Mouse (Mus musculus) brain, adult 2 months (tissue): ENCODE data around the gene Tmem50b.
A peak's percentile ranks its signal among the peaks of the same experiment; 100 is the strongest.

Source experiments
- DNase-seq: peaks from one replicate; pipeline ENCODE4 v3.0.0; 2011; ENCODE audit warnings: low read depth, low spot score

Gene Tmem50b

GRCm38 (mm10) chr16:91609501-91610245 is 12.1 kb upstream of the Tmem50b start:
- peak; percentile 49 for DNase-seq

- DNase-seq = peak; percentile 49
These were observed 9.4 kb upstream of the Tmem50b start for GRCm38 (mm10) chr16:91606958-91607357.

DNA sequence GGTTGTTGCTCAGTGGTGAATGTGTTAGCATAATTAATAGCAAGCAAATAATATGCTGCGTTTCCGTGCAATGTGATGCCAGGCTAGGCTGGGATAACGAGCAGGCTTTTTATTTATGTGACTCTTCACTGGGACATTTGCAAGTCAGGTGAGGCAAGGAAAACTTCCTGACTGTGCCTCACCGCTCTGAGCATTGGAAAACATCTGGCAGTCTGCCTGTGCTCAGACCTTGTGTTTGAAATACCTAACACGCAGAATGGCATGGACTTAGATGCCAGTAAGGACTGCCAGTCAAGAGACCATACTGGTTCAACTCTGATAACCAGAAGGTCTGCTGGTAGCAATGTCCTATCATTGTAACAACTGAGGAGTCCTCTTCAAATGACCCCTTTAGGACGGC is 7.6 kb upstream of the Tmem50b start:
- DNase-seq = no peak

DNA sequence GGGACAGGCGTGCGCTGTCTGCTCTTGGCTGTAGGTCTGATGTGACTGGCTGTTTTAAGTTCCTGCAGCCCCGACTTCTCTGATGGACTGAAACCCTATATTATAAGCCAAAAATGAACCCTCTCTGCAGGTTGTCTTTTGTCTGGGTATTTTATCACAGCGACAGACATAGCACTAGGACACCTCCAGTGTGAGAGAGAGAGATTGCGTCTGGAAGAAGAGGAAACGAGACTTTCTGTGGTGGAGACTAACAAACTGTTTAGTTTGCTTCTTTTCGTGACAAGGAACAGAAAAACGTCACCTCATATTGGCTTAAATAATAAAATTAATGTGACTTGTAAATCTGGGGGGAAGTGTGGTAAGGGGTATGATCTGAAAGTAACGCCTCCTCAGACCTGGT is 4.1 kb upstream of the Tmem50b start:
- DNase-seq = no peak

DNA sequence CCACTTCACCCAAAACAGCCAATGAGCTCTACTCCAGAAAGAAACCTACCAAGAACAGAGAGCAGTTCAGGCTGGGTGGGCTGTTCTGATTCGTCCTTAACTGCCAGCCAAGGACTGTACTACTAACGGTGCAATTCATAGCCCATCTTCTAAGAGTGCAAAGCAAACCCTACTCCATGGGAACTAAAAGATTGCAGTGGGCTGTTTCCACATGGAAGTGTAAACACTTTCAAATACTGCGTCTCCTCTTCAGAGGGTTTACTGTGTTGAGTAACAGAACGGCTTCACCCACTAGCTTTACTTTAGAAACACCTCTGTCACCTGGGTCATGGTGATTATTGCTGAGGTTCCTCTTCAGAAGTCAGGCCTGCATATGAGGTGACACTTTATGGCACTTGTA is 3.5 kb upstream of the Tmem50b start:
- no peak for DNase-seq

GRCm38 (mm10) chr16:91599242-91599641 is 1.6 kb upstream of the Tmem50b start:
- DNase-seq = no peak

- peak; percentile 48 for DNase-seq
These were observed 575 bp downstream of the Tmem50b start for GRCm38 (mm10) chr16:91596779-91597671.

DNA sequence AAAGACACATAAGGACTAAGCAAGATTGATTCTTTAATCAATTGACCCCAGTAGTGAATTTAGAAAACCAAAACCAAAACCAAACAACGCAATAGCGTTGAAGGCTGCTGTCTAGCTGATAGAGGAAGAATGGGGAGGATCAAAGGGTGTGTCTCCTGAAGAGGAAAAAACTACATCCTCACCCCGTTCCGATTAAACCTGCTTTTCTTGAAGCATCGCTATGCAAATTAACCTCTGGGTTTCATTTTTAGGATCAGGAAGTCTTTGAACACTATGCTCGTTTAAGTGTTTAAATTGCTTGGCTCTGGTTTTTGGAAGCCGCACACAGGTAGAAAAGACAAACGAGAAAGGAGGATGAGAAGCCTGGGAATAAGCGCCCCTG is 1.2 kb downstream of the Tmem50b start:
- no peak for DNase-seq

DNA sequence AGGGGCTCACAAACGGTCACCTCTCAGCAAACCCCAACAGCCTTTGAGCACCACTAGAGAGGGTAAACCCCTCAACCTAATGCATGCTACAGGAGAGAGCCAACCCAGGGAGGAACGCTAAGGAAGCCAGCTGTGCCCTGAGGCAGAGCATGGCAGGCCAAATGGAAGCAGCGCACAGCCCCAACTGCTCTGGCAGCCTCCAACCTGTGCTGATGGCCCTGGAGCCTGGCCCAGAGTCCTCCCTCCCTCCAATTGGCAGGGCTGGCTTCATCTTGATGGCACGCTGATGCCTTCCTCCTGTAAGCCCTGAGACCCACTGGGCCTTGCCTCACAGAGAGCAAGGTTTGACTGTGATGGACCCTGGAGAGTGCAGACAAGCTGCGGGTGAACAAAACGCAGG is 2.5 kb downstream of the Tmem50b start:
- DNase-seq = peak; percentile 81

- no peak for DNase-seq
These were observed 4.3 kb downstream of the Tmem50b start for GRCm38 (mm10) chr16:91593262-91593661.

DNA sequence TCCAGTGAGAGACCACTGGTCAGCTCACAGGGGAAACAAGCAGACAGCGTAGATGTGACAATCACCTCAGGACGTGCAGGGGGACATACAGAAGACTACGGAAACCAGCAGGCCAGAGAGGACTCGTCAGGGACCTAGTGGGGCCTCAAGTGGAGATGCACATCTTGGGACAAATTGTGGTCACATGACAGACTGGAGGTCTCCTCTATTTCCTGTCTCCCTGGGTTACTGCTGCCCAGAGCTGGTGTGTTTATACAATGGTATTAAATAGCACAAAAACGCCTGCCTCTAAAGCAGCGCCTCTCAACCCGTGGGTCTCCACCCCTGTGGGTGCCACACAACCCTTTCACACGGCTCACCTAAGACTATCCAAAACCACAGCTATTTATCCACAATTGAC is 5.4 kb downstream of the Tmem50b start:
- no peak for DNase-seq

DNA sequence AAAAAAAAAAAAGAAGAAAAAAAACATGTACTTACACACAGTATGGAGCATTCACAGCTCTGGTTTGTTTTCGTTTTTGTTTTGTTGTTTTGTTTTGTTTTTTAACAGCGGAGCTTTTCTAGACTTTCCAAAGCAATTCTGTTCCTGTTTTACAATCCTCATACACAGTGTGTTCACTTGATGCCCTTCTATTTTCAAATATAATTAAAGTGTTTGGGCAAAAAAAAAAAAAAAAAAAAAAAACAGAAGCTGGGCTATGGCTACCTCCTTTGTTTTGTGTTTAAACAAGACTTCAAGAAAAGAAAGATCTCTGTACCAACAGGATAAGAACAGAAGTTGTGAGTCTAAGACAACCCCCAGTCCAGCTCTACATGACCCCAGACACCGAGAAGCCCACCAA is 8.9 kb downstream of the Tmem50b start:
- DNase-seq = no peak

GRCm38 (mm10) chr16:91587730-91588453 is 9.7 kb downstream of the Tmem50b start:
- no peak for DNase-seq

DNA sequence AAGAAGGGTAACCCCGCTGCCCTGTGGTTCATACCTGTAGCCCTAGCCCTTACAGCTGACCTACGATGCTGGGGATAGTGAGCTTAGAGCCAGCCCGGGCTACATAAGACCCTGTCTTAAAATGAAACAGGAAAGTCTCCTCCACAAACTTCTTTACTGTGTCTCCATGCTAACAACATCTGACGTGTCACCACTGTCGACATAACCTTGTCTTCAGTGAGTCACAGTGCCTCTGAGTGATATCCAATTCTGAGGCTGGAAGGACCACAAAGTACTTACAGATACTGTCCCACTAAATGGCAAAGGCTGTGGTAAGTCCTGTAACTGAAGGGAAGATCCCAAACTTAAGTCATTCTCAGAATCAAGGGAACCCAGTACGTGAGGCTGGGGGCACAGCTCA is 11.4 kb downstream of the Tmem50b start:
- no peak for DNase-seq

GRCm38 (mm10) chr16:91585617-91586016 is 12.0 kb downstream of the Tmem50b start:
- DNase-seq = no peak

- peak; percentile 49 for DNase-seq
These were observed 15.3 kb downstream of the Tmem50b start for GRCm38 (mm10) chr16:91582307-91582706.

- DNase-seq = peak; percentile 83
These were observed 18.4 kb downstream of the Tmem50b start for GRCm38 (mm10) chr16:91578980-91579720.

GRCm38 (mm10) chr16:91575151-91575550 is 22.4 kb downstream of the Tmem50b start:
- DNase-seq = no peak

DNA sequence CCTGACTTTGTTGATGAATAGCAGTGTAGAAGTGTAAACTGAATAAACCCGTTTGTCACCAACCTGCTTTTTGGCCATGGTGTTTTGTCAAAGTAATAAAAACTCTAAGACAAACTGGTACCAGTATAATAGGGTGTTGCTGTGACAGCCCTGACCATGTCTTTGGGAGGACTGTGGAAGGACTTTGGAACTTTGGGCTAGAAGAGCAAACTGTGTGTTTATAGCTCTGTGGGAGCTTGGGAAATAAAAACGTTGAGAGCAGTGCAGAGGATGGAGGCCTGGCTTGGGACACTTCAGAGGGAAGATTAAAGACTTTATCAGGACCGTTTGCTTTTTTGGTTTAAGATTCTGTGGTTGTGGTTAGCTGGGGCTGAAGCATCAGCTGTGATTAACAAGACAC is 26.5 kb downstream of the Tmem50b start:
- no peak for DNase-seq

DNA sequence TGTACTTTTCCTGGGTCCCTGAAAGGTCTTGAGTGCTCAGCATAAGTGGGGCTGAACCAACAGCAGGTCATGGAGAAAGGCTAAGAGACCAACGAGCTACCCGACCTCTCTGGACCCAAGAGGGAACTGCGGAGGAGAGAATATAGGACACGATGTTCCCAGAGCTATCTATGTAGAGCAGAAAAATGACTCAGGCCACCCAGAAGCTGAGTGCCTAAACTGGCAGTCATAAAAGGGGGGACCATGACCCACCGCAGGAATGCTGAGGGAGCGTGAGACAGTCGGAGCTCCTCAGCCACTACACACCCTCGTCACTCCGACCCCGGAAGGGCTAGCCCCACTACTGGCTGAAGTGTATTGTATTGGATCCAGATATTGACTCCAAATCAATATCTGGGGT is 28.6 kb downstream of the Tmem50b start:
- DNase-seq = no peak

- no peak for DNase-seq
These were observed 31.6 kb downstream of the Tmem50b start for GRCm38 (mm10) chr16:91566002-91566401.
